Mouse (Mus musculus): ENCODE results near the gene Rps16. TPM values are rescaled to one million over a fixed set of nuclear protein-coding genes. Genes with fewer than 3 reads are reported as not detected.

Gene Rps16
- polyA plus RNA-seq, 1 experiment from 2014 or later, result 438 TPM

- H3K4me3 ChIP-seq, result no peak overlapping the region
- H3K4me1 ChIP-seq, result peaks cover 27% of the 10 kb centered on the region
- WGBS, result 92% methylated on average over 14 of the region's 14 CpGs
- peak overlapping the region; percentile 95 for H3K4me2 ChIP-seq
- H3K27me3 ChIP-seq (replicated peaks), result no peaks in the 10 kb centered on the region
- no peak overlapping the region for H3K27ac ChIP-seq
- no peaks in the 10 kb centered on the region for H3K9me3 ChIP-seq
- H3K9ac ChIP-seq, result no peak overlapping the region
- ATAC-seq (replicated peaks), result no peak
- 0 out of 2 replicates have a peak, but pooled peaks cover 2% of the 10 kb centered on the region for H3K36me3 ChIP-seq (replicated peaks)
Observed at GRCm38 (mm10) chr7:28370051-28370450, 19.6 kb downstream of the Rps16 start.

- peak overlapping the region; percentile 95 for H3K4me2 ChIP-seq
- H3K4me1 ChIP-seq, result peaks cover 36% of the 10 kb centered on the region
- peak overlapping the region; percentile 89 for H3K27ac ChIP-seq
- H3K4me3 ChIP-seq, result peak overlapping the region; percentile 84
- H3K9ac ChIP-seq, result peak overlapping the region; percentile 77
- no peak for ATAC-seq (replicated peaks)
- 9% methylated on average over 11 of the region's 11 CpGs for WGBS
- H3K9me3 ChIP-seq, result no peaks in the 10 kb centered on the region
- H3K36me3 ChIP-seq (replicated peaks), result no peaks in the 10 kb centered on the region
- no peaks in the 10 kb centered on the region for H3K27me3 ChIP-seq (replicated peaks)
Observed at GRCm38 (mm10) chr7:28370977-28371513, 20.6 kb downstream of the Rps16 start.

GRCm38 (mm10) chr7:28371514-28371989 is 21.1 kb downstream of the Rps16 start:
- peak overlapping the region; percentile 77 for H3K9ac ChIP-seq
- no peaks in the 10 kb centered on the region for H3K36me3 ChIP-seq (replicated peaks)
- 0 out of 2 replicates have a peak, but pooled peaks have one; percentile 8 for ATAC-seq (replicated peaks)
- peaks cover 41% of the 10 kb centered on the region for H3K4me1 ChIP-seq
- H3K27me3 ChIP-seq (replicated peaks), result no peaks in the 10 kb centered on the region
- peak overlapping the region; percentile 89 for H3K27ac ChIP-seq
- peak overlapping the region; percentile 95 for H3K4me2 ChIP-seq
- H3K4me3 ChIP-seq, result peak overlapping the region; percentile 84
- WGBS, result under 1% methylated on average over 43 of the region's 43 CpGs
- no peaks in the 10 kb centered on the region for H3K9me3 ChIP-seq

- Histone ChIP-seq H3K9me3 (no peaks in the 10 kb centered on the region), H3K4me3 (peak within 1 kb of the TSS; percentile 84), H3K4me1 (peaks cover 41% of the 10 kb centered on the region), H3K36me3 (replicated peaks) (no peaks in the 10 kb centered on the region), H3K27me3 (replicated peaks) (no peaks in the 10 kb centered on the region), H3K9ac (peak within 1 kb of the TSS; percentile 77), H3K27ac (peak within 1 kb of the TSS; percentile 89), H3K4me2 (peak within 1 kb of the TSS; percentile 95)
- peak; percentile 88 for ATAC-seq (replicated peaks)
- under 1% methylated on average over 63 of the region's 66 CpGs for WGBS
Observed at GRCm38 (mm10) chr7:28372251-28373108, 22.0 kb downstream of the Rps16 start, which contains the start of gene Plekhg2. Plekhg2 (minus strand) TSS chr7:28372599.

GRCm38 (mm10) chr7:28373131-28373581 is 22.7 kb downstream of the Rps16 start:
- Histone ChIP-seq H3K4me1 (peaks cover 45% of the 10 kb centered on the region), H3K27ac (peak overlapping the region; percentile 89), H3K36me3 (replicated peaks) (no peaks in the 10 kb centered on the region), H3K9me3 (no peaks in the 10 kb centered on the region), H3K4me3 (peak overlapping the region; percentile 84), H3K27me3 (replicated peaks) (no peaks in the 10 kb centered on the region), H3K4me2 (peak overlapping the region; percentile 95), H3K9ac (no peak overlapping the region)
- 1% methylated on average over 9 of the region's 9 CpGs for WGBS
- ATAC-seq (replicated peaks), result peak; percentile 27

- Histone ChIP-seq H3K4me2 (no peak overlapping the region), H3K4me3 (no peak overlapping the region), H3K27me3 (replicated peaks) (no peaks in the 10 kb centered on the region), H3K9me3 (no peaks in the 10 kb centered on the region), H3K9ac (no peak overlapping the region; the same call in 1 of the 2 replicates), H3K27ac (peak overlapping the region; percentile 4; the same call in 1 of the 2 replicates), H3K4me1 (peaks cover 53% of the 10 kb centered on the region), H3K36me3 (replicated peaks) (no peaks in the 10 kb centered on the region)
- no peak for ATAC-seq (replicated peaks)
- 86% methylated on average over 7 of the region's 7 CpGs for WGBS
Observed at GRCm38 (mm10) chr7:28373891-28374495, 23.5 kb downstream of the Rps16 start.

- Histone ChIP-seq H3K4me1 (peaks cover 59% of the 10 kb centered on the region), H3K27me3 (replicated peaks) (no peaks in the 10 kb centered on the region), H3K4me2 (no peak overlapping the region), H3K4me3 (no peak overlapping the region), H3K27ac (no peak overlapping the region), H3K9ac (no peak overlapping the region), H3K36me3 (replicated peaks) (no peaks in the 10 kb centered on the region), H3K9me3 (no peaks in the 10 kb centered on the region)
- no peak for ATAC-seq (replicated peaks)
- 82% methylated on average over 10 of the region's 10 CpGs for WGBS
Observed at GRCm38 (mm10) chr7:28374647-28375046, 24.2 kb downstream of the Rps16 start.

- Histone ChIP-seq H3K9me3 (no peaks in the 10 kb centered on the region), H3K36me3 (replicated peaks) (no peaks in the 10 kb centered on the region), H3K4me2 (peak overlapping the region; percentile 68), H3K4me1 (peaks cover 54% of the 10 kb centered on the region), H3K4me3 (peak overlapping the region; percentile 41), H3K9ac (peak overlapping the region; percentile 46), H3K27ac (peak overlapping the region; percentile 80), H3K27me3 (replicated peaks) (no peaks in the 10 kb centered on the region)
- 0 out of 2 replicates have a peak, but pooled peaks have one; percentile 12 for ATAC-seq (replicated peaks)
- 1% methylated on average over 34 of the region's 36 CpGs for WGBS
Observed at GRCm38 (mm10) chr7:28375176-28375921, 24.9 kb downstream of the Rps16 start.

GRCm38 (mm10) chr7:28376011-28376771 is 25.7 kb downstream of the Rps16 start:
- H3K9ac ChIP-seq, result peak overlapping the region; percentile 46
- H3K4me3 ChIP-seq, result peak overlapping the region; percentile 41
- no peaks in the 10 kb centered on the region for H3K9me3 ChIP-seq
- H3K36me3 ChIP-seq (replicated peaks), result no peaks in the 10 kb centered on the region
- ATAC-seq (replicated peaks), result no peak
- H3K27ac ChIP-seq, result peak overlapping the region; percentile 80
- H3K4me2 ChIP-seq, result peak overlapping the region; percentile 68
- WGBS, result 7% methylated on average over 29 of the region's 30 CpGs
- peaks cover 49% of the 10 kb centered on the region for H3K4me1 ChIP-seq
- H3K27me3 ChIP-seq (replicated peaks), result no peaks in the 10 kb centered on the region

- WGBS, result 74% methylated on average over 18 of the region's 18 CpGs
- H3K4me1 ChIP-seq, result peaks cover 52% of the 10 kb centered on the region
- ATAC-seq (replicated peaks), result no peak
Observed at GRCm38 (mm10) chr7:28377190-28378065, 27.0 kb downstream of the Rps16 start.

More at GRCm38 (mm10) chr7:28377190-28378065, 27.0 kb downstream of the Rps16 start:
- no peaks in the 10 kb centered on the region for H3K27me3 ChIP-seq (replicated peaks)
- H3K27ac ChIP-seq, result no peak overlapping the region
- H3K4me2 ChIP-seq, result peak overlapping the region; percentile 58
- no peak overlapping the region for H3K9ac ChIP-seq
- H3K36me3 ChIP-seq (replicated peaks), result no peaks in the 10 kb centered on the region
- no peak overlapping the region for H3K4me3 ChIP-seq
- H3K9me3 ChIP-seq, result no peaks in the 10 kb centered on the region

All from midbrain, embryonic 15.5 days (tissue).